ENCODE assay signal across 8 mouse cellular contexts in genomic region chr17:15377901-15378300, GRCm38 (mm10). TPM values are rescaled to one million over a fixed set of nuclear protein-coding genes. Genes with fewer than 3 reads are reported as not detected.
A peak's percentile ranks its signal among the peaks of the same experiment; 100 is the strongest.
DNase-seq lines count a peak whose midpoint lies in the region; ATAC-seq and TF ChIP-seq lines count a peak whose summit lies in the region.

No protein-coding gene starts in this region.

- no peaks in the 10 kb centered on the region for H3K36me3 ChIP-seq in CH12.LX (replicated peaks in 1 of 2; ENCODE audit: control insufficient read depth in 1 of 2, insufficient read depth in 1 of 2, low read length in 1 of 2)
- H3K36me3 ChIP-seq in embryonic facial prominence, embryonic 15.5 days, result no peaks in the 10 kb centered on the region
- peaks cover 5% of the 10 kb centered on the region; the same call in 1 of the 2 replicates for H3K36me3 ChIP-seq in hindbrain, embryonic 14.5 days (replicated peaks; ENCODE audit: control insufficient read depth, insufficient read depth)
- H3K36me3 ChIP-seq in midbrain, embryonic 11.5 days (ENCODE audit: control insufficient read depth, insufficient read depth, low read length), result no peaks in the 10 kb centered on the region

- H3K9me3 ChIP-seq in CH12.LX (replicated peaks; ENCODE audit: low read length), result no peaks in the 10 kb centered on the region
- no peaks in the 10 kb centered on the region for H3K9me3 ChIP-seq in embryonic facial prominence, embryonic 15.5 days (replicated peaks)
- no peaks in the 10 kb centered on the region for H3K9me3 ChIP-seq in hindbrain, embryonic 14.5 days (ENCODE audit: control insufficient read depth, low read length)
- no peaks in the 10 kb centered on the region for H3K9me3 ChIP-seq in midbrain, embryonic 11.5 days (ENCODE audit: control insufficient read depth, low read length)

- TF ChIP-seq POLR2A in CH12.LX (IDR thresholded peaks at IDR 0.05; ENCODE audit: low read depth, low read length), result no peak

- 0% methylated on average over 1 of the region's 1 CpGs for WGBS in embryonic facial prominence, embryonic 15.5 days
- 0% methylated on average over 1 of the region's 1 CpGs for WGBS in hindbrain, embryonic 14.5 days
- 3% methylated on average over 1 of the region's 1 CpGs for WGBS in midbrain, embryonic 11.5 days

- peaks cover 9 to 21% of the 10 kb centered on the region in 2 experiments for H3K4me1 ChIP-seq in CH12.LX (ENCODE audit: control insufficient read depth in 1 of 2, insufficient read depth in 2 of 2)
- peaks cover 54% of the 10 kb centered on the region for H3K4me1 ChIP-seq in embryonic facial prominence, embryonic 15.5 days
- peaks cover 41% of the 10 kb centered on the region for H3K4me1 ChIP-seq in hindbrain, embryonic 14.5 days (replicated peaks; ENCODE audit: control insufficient read depth, insufficient read depth, low read length)
- H3K4me1 ChIP-seq in midbrain, embryonic 11.5 days (ENCODE audit: control insufficient read depth, insufficient read depth, low read length), result peaks cover 73% of the 10 kb centered on the region

- dilution Hi-C loops in CH12.LX (cut with MboI; ENCODE audit: extremely low pct_ligation_motif_present, extremely low pct_unique_long_range_greater_than_20kb, low sequenced_read_pairs), result no loop called here

- H3K9ac ChIP-seq in CH12.LX (ENCODE audit: insufficient read depth, low read depth), result no peak overlapping the region
- no peak overlapping the region for H3K9ac ChIP-seq in embryonic facial prominence, embryonic 15.5 days
- no peak overlapping the region for H3K9ac ChIP-seq in hindbrain, embryonic 14.5 days
- peak overlapping the region; percentile 42 for H3K9ac ChIP-seq in midbrain, embryonic 11.5 days (ENCODE audit: low read length)

- peak; percentile 60 for ATAC-seq in frontal cortex, adult (ENCODE audit: low TSS enrichment)
- ATAC-seq in embryonic facial prominence, embryonic 15.5 days (ENCODE audit: insufficient number of reproducible peaks, low FRiP score, low TSS enrichment, low read depth), result no peak
- no peak for ATAC-seq in hindbrain, embryonic 14.5 days (ENCODE audit: low FRiP score)
- ATAC-seq in midbrain, embryonic 11.5 days (ENCODE audit: low FRiP score), result no peak
- no peak for ATAC-seq in megakaryocyte-erythroid progenitor cell, adult 5-6 weeks (replicated peaks; ENCODE audit: low FRiP score, low TSS enrichment, poor library complexity, severe bottlenecking)

- in situ Hi-C loops in CH12.LX (cut with MboI; ENCODE audit: low pct_ligation_motif_present, low pct_unique_long_range_greater_than_20kb, low sequenced_read_pairs), result no loop called here

- no peak overlapping the region for H3K27ac ChIP-seq in CH12.LX (ENCODE audit: insufficient read depth, low read depth)
- no peak overlapping the region for H3K27ac ChIP-seq in embryonic facial prominence, embryonic 15.5 days (replicated peaks)
- 0 out of 2 replicates have a peak overlapping the region, but pooled peaks have one; percentile 93 for H3K27ac ChIP-seq in hindbrain, embryonic 14.5 days
- peak overlapping the region; percentile 71 for H3K27ac ChIP-seq in midbrain, embryonic 11.5 days (ENCODE audit: low read depth, low read length)

- H3K79me2 ChIP-seq in CH12.LX (replicated peaks; ENCODE audit: control insufficient read depth, extremely low read depth, insufficient read depth, poor library complexity, severe bottlenecking), result no peaks in the 10 kb centered on the region

- H3K4me2 ChIP-seq in CH12.LX (ENCODE audit: insufficient read depth, low read depth, poor library complexity, severe bottlenecking), result no peak overlapping the region
- H3K4me2 ChIP-seq in embryonic facial prominence, embryonic 15.5 days (replicated peaks), result 0 out of 2 replicates have a peak overlapping the region, but pooled peaks have one; percentile 17
- peak overlapping the region; percentile 82 for H3K4me2 ChIP-seq in hindbrain, embryonic 14.5 days (replicated peaks)
- H3K4me2 ChIP-seq in midbrain, embryonic 11.5 days, result peak overlapping the region; percentile 56

- no peak for DNase-seq in frontal cortex, postnatal 14 days (ENCODE audit: low spot score in 2 of 2)
- DNase-seq in CH12.LX (ENCODE audit: extremely low read depth), result no peak
- DNase-seq in hindbrain, embryonic 14.5 days (ENCODE audit: low spot score), result peak; percentile 78
- DNase-seq in midbrain, embryonic 11.5 days (ENCODE audit: low spot score, missing footprints), result no peak
- no peak for DNase-seq in thymus, adult 18-20 months

- no peak for TF ChIP-seq CTCF in CH12.LX (conservative IDR thresholded peaks at IDR 0.05 in 1 of 2, IDR thresholded peaks at IDR 0.05 in 1 of 2; ENCODE audit: low read depth in 2 of 2, low read length in 2 of 2)

- H3K27me3 ChIP-seq in CH12.LX (replicated peaks), result peaks cover 88% of the 10 kb centered on the region
- H3K27me3 ChIP-seq in embryonic facial prominence, embryonic 15.5 days, result peaks cover 85% of the 10 kb centered on the region
- no peaks in the 10 kb centered on the region for H3K27me3 ChIP-seq in hindbrain, embryonic 14.5 days (ENCODE audit: control insufficient read depth, insufficient read depth, low read length)
- peaks cover 8% of the 10 kb centered on the region; the same call in 1 of the 2 replicates for H3K27me3 ChIP-seq in midbrain, embryonic 11.5 days (ENCODE audit: control insufficient read depth, insufficient read depth, low read length)

- no peak for TF ChIP-seq EP300 in CH12.LX (IDR thresholded peaks at IDR 0.05; ENCODE audit: low read length)

- no peak overlapping the region for H3K4me3 ChIP-seq in CH12.LX (replicated peaks in 1 of 3; ENCODE audit: low read depth in 2 of 3, low read length in 2 of 3, poor library complexity in 1 of 3)
- no peak overlapping the region for H3K4me3 ChIP-seq in embryonic facial prominence, embryonic 15.5 days (replicated peaks)
- no peak overlapping the region for H3K4me3 ChIP-seq in hindbrain, embryonic 14.5 days (replicated peaks; ENCODE audit: low read length)
- H3K4me3 ChIP-seq in midbrain, embryonic 11.5 days (ENCODE audit: low read depth, low read length), result peak overlapping the region; percentile 9; the same call in 1 of the 2 replicates

- TF ChIP-seq RAD21 in CH12.LX (IDR thresholded peaks at IDR 0.05; ENCODE audit: low read depth, low read length), result peak; percentile 27

TF ChIP-seq in CH12.LX, 34 proteins besides CTCF, POLR2A, EP300 and RAD21:
- TF ChIP-seq MAZ (IDR thresholded peaks at IDR 0.05; ENCODE audit: low read depth, low read length) (no peak), UBTF (IDR thresholded peaks at IDR 0.05; ENCODE audit: low read depth, low read length) (no peak), NELFE (IDR thresholded peaks at IDR 0.05; ENCODE audit: low read depth, low read length) (no peak), ELF1 (IDR thresholded peaks at IDR 0.05; ENCODE audit: low read depth, low read length) (no peak), MAX (IDR thresholded peaks at IDR 0.05; ENCODE audit: low read length) (no peak), CHD1 (IDR thresholded peaks at IDR 0.05; ENCODE audit: low read depth, low read length) (no peak), KAT2A (IDR thresholded peaks at IDR 0.05; ENCODE audit: insufficient replicate concordance, low read length) (no peak), BHLHE40 (IDR thresholded peaks at IDR 0.05; ENCODE audit: low read depth, low read length) (no peak), PAX5 (IDR thresholded peaks at IDR 0.05; ENCODE audit: low read length) (no peak), RCOR1 (conservative IDR thresholded peaks at IDR 0.05; ENCODE audit: low read depth, low read length) (no peak), TCF12 (IDR thresholded peaks at IDR 0.05; ENCODE audit: low read depth, low read length) (no peak), ZKSCAN1 (IDR thresholded peaks at IDR 0.05; ENCODE audit: borderline replicate concordance, low read depth, low read length) (no peak), MXI1 (IDR thresholded peaks at IDR 0.05; ENCODE audit: low read depth, low read length) (no peak), USF1 (IDR thresholded peaks at IDR 0.05; ENCODE audit: low read depth, low read length) (no peak), IRF4 (IDR thresholded peaks at IDR 0.05; ENCODE audit: low read depth, low read length) (no peak), ETS1 (conservative IDR thresholded peaks at IDR 0.05; ENCODE audit: low read depth, low read length) (no peak)
TF ChIP-seq in CH12.LX: peak in this region for 0.

RNA-seq across cellular contexts. Expression of gene Dll1, which starts 1.2 kb away (rescaled TPM):
- total RNA-seq in CH12.LX (2012; rRNA removed) (0.25 TPM in 1 of 2 replicates, not detected in the other), CH12.LX (2014; rRNA removed) (0.52 and 0.68 TPM in 2 replicates)
- polyA plus RNA-seq in CH12.LX (2012; ENCODE audit: insufficient read length, low read depth), result 0.14 and 0.29 TPM in 2 replicates
- polyA plus RNA-seq in embryonic facial prominence, embryonic 15.5 days (2015; fragmentation: Nextera tagmentation; extraction: Ambion mirVana), result 10.3 and 11.4 TPM in 2 replicates
- 12.5 and 15.1 TPM in 2 replicates for polyA plus RNA-seq in hindbrain, embryonic 14.5 days (2014; fragmentation: Nextera tagmentation; extraction: Ambion mirVana)
- 61.4 and 68.6 TPM in 2 replicates for polyA plus RNA-seq in midbrain, embryonic 11.5 days (2014; fragmentation: Nextera tagmentation; extraction: Ambion mirVana)
- total RNA-seq in megakaryocyte-erythroid progenitor cell, adult 5-6 weeks (2014; fragmentation: Nextera tagmentation), result not detected in 2 replicates
- 0.28 and 1.0 TPM in 2 replicates for total RNA-seq in megakaryocyte-erythroid progenitor cell, adult 5-6 weeks (2017)

RNA-seq across cellular contexts. Expression of gene Fam120b, which starts 18.1 kb away (rescaled TPM):
- total RNA-seq in CH12.LX (2012; rRNA removed) (17.8 and 19.5 TPM in 2 replicates), CH12.LX (2014; rRNA removed) (17.2 and 18.7 TPM in 2 replicates)
- polyA plus RNA-seq in CH12.LX (2012; ENCODE audit: insufficient read length, low read depth), result 14.9 and 18.1 TPM in 2 replicates
- 29.1 and 30.9 TPM in 2 replicates for polyA plus RNA-seq in embryonic facial prominence, embryonic 15.5 days (2015; fragmentation: Nextera tagmentation; extraction: Ambion mirVana)
- 45.2 and 50.4 TPM in 2 replicates for polyA plus RNA-seq in hindbrain, embryonic 14.5 days (2014; fragmentation: Nextera tagmentation; extraction: Ambion mirVana)
- 32.2 and 36.3 TPM in 2 replicates for polyA plus RNA-seq in midbrain, embryonic 11.5 days (2014; fragmentation: Nextera tagmentation; extraction: Ambion mirVana)
- 8.0 and 11.9 TPM in 2 replicates for total RNA-seq in megakaryocyte-erythroid progenitor cell, adult 5-6 weeks (2014; fragmentation: Nextera tagmentation)
- 9.8 and 11.0 TPM in 2 replicates for total RNA-seq in megakaryocyte-erythroid progenitor cell, adult 5-6 weeks (2017)

Comparison
In these comparisons a context has a peak if more than half of its experiments do, and no peak if none do; other contexts are left out.
1. H3K27ac ChIP-seq: peak in hindbrain, embryonic 14.5 days (single experiment) and midbrain, embryonic 11.5 days (single experiment); none in CH12.LX (single experiment) and embryonic facial prominence, embryonic 15.5 days (single experiment).